Mouse (Mus musculus) kidney, postnatal 0 days (tissue): ENCODE results near the gene Ppp1r37. TPM values are rescaled to one million over a fixed set of nuclear protein-coding genes. Genes with fewer than 3 reads are reported as not detected.

Source experiments
- ATAC-seq: fragments of 200-750 bp; cut with Nextera tagmentation; replicated peaks from 2 replicates; pipeline ENCODE4 v1.8.0; 2017; ENCODE audit warnings: low read depth, moderate number of reproducible peaks, moderate TSS enrichment, moderate library complexity; ENCODE audit not compliant: low FRiP score
- DNase-seq: peaks from one replicate; pipeline ENCODE4 v3.0.0-alpha.2; 2016; ENCODE audit warnings: low spot score
- H3K27ac ChIP-seq: fragments of 300-500 bp; sonication (generic); 2 replicates; pipeline ENCODE4 v1.5.1; 2014; ENCODE audit warnings: mild to moderate bottlenecking
- H3K27me3 ChIP-seq: fragments of 300-500 bp; sonication (generic); 2 replicates; pipeline ENCODE4 v1.6.1; 2014; ENCODE audit warnings: low read length, mixed read lengths; ENCODE audit not compliant: insufficient read depth
- H3K36me3 ChIP-seq: fragments of 300-500 bp; sonication (generic); 2 replicates; pipeline ENCODE4 v1.6.1; 2014; ENCODE audit warnings: low read length, mixed read lengths; ENCODE audit not compliant: insufficient read depth
- H3K4me1 ChIP-seq: fragments of 300-500 bp; sonication (generic); replicated peaks from 2 replicates; pipeline ENCODE4 v1.6.1; 2014; ENCODE audit warnings: antibody characterized with exemption, low read length, mixed read lengths; ENCODE audit not compliant: insufficient read depth
- H3K4me2 ChIP-seq: fragments of 300-500 bp; sonication (generic); 2 replicates; pipeline ENCODE4 v1.6.1; 2014; ENCODE audit warnings: mild to moderate bottlenecking, low read length, moderate library complexity, mixed read lengths
- H3K4me3 ChIP-seq: fragments of 300-500 bp; sonication (generic); replicated peaks from 2 replicates; pipeline ENCODE4 v1.5.1; 2014; ENCODE audit warnings: low read depth, low read length
- H3K9ac ChIP-seq: fragments of 300-500 bp; sonication (generic); 2 replicates; pipeline ENCODE4 v1.6.1; 2014; ENCODE audit warnings: low read depth, low read length
- H3K9me3 ChIP-seq: fragments of 300-500 bp; sonication (generic); replicated peaks from 2 replicates; pipeline ENCODE4 v1.6.1; 2016; ENCODE audit warnings: low read length, inconsistent platforms, mixed read lengths
- CTCF ChIP-seq: IDR thresholded peaks from 2 replicates; pipeline ENCODE4 v1.5.1; 2016; ENCODE audit warnings: antibody characterized with exemption, low read depth, mild to moderate bottlenecking, moderate library complexity
- WGBS: fragments of 180-500 bp; shearing (Covaris S2); extraction: QIAGEN DNeasy Blood & Tissue Kit; methylation state at CpG from one replicate; pipeline ENCODE4 v1.1.7; 2014; 5-methylcytosine and 5-hydroxymethylcytosine counted together
- polyA plus RNA-seq: library from polyadenylated mRNA; unstranded; fragments of >200 nt; fragmentation: Nextera tagmentation; extraction: Ambion mirVana; gene quantifications from 2 replicates; pipeline ENCODE4 v1.2.1, GENCODE M21; 2015

Gene Ppp1r37
- polyA plus RNA-seq, 1 experiment from 2014 or later = 17.1 TPM

DNA sequence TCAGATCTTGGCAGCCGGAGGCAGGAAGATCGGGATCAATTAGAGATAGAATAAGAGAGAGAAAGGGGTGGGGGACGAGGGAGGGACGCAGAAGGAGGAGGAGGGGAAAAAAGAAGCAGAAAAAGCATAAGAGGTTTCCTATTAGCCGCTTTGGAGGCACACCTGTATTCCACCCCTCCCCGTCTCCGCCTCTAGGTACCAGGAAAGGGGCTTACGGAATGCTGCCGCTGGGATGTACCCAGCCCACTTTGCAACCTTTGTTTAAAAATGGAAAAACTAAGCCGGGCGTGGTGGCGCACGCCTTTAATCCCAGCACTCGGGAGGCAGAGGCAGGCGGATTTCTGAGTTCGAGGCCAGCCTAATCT, 10.9 kb upstream of the Ppp1r37 start:
- Histone ChIP-seq H3K9me3 (no peaks in the 10 kb centered on the region), H3K4me2 (peak overlapping the region; percentile 71), H3K4me3 (peak overlapping the region; percentile 71), H3K9ac (peak overlapping the region; percentile 84), H3K27ac (peak overlapping the region; percentile 92), H3K4me1 (peaks cover 16% of the 10 kb centered on the region), H3K36me3 (peaks cover 13% of the 10 kb centered on the region; the same call in 1 of the 2 replicates), H3K27me3 (peaks cover 13% of the 10 kb centered on the region; the same call in 1 of the 2 replicates)
- WGBS = 24% methylated on average over 16 of the region's 16 CpGs
- no peak for ATAC-seq
- no peak for TF ChIP-seq CTCF
- no peak for DNase-seq

DNA sequence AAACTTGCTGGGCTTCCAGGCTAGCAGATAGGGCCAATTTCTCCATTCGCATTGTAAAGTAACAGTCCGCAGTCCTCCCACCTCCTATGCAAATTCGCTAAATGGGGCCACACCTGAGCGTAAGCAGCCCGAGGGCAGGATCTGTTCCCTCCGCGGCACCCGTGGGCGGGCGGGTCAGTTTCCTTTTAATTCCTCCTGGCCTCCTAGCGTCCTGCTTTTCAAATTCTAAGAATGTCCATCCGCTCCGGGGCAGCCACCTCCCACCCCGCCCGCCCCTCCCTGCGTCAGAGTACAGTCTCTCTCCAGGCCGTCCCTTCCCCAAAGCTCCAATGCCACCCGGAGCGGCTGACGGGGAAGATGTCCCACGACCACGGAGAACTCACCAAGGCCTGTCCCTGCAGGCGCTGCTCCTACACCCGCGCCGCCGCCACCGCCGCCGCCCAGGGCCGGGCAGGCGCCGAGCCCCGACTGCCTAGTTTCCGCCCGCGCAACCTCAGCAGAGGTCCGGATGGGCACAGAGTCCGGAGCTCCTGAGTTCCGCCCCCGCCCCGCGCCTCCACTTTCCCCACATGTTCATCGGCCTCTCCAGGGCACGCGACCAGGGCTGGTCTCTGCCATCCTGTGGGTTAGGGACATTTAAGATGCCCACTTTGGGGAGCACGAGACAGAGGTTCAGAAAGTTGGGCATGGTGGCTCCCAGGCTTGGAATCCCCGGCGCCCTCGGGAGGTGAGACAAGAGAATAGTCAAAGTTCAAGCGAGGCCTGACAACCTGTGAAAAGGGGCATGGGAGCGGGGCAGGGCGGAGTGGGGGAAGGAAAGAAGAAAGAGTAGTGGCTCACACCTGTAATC, 10.3 kb upstream of the Ppp1r37 start:
- under 1% methylated on average over 53 of the region's 53 CpGs for WGBS
- ATAC-seq (peak; percentile 85), DNase-seq (peak; percentile 81)
- peak overlapping the region; percentile 92 for H3K27ac ChIP-seq
- peaks cover 16% of the 10 kb centered on the region for H3K4me1 ChIP-seq
- H3K4me2 ChIP-seq = peak overlapping the region; percentile 71
- H3K27me3 ChIP-seq = peaks cover 13% of the 10 kb centered on the region; the same call in 1 of the 2 replicates
- peak overlapping the region; percentile 71 for H3K4me3 ChIP-seq
- TF ChIP-seq CTCF = no peak
- peak overlapping the region; percentile 84 for H3K9ac ChIP-seq
- peaks cover 13% of the 10 kb centered on the region; the same call in 1 of the 2 replicates for H3K36me3 ChIP-seq
- no peaks in the 10 kb centered on the region for H3K9me3 ChIP-seq

DNA sequence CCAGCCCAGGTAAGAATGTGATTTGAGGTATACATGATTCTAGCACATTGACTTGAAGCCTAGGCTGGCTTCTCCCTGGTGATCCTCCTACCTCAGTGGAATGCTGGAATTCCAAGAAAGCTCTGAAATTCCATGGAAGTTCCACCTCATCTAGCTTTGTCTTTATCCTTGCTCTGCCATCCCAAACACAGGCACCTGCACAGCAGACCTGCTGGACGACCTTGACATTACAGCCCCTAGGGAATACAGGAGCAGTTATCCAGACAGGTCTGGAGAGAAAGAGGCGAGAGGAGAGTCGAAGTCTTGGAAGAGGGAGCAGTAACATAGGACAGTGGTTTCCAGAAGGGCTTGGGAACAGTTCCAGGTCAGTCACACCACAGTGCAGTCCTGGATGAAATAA, 6.8 kb upstream of the Ppp1r37 start:
- 79% methylated on average over 3 of the region's 3 CpGs for WGBS
- Histone ChIP-seq H3K27ac (no peak overlapping the region), H3K36me3 (peaks cover 27% of the 10 kb centered on the region; the same call in 1 of the 2 replicates), H3K4me2 (no peak overlapping the region), H3K4me1 (peaks cover 9% of the 10 kb centered on the region), H3K27me3 (no peaks in the 10 kb centered on the region), H3K9ac (no peak overlapping the region), H3K9me3 (no peaks in the 10 kb centered on the region), H3K4me3 (no peak overlapping the region)
- no peak for DNase-seq
- no peak for TF ChIP-seq CTCF
- no peak for ATAC-seq

DNA sequence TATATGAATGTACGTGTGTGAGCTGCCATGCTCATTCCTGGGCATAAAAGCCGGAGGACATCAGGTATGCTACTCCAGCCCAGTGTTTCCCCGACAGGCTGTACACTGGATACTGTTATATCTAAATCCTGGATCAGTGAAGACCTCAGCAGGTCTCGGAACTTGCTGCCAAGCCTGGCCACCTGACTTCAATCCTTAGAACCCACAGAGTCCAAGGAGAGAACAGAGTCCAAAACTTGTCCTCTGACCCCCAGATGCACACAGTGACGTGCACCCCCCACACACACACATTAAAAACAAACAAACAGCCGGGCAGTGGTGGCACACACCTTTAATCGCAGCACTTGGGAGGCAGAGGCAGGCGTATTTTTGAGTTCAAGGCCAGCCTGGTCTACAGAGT, 4.5 kb upstream of the Ppp1r37 start:
- 86% methylated on average over 8 of the region's 8 CpGs for WGBS
- no peak for TF ChIP-seq CTCF
- Histone ChIP-seq H3K4me2 (no peak overlapping the region), H3K27me3 (no peaks in the 10 kb centered on the region), H3K4me3 (no peak overlapping the region), H3K9ac (no peak overlapping the region), H3K36me3 (peaks cover 32% of the 10 kb centered on the region; the same call in 1 of the 2 replicates), H3K27ac (no peak overlapping the region), H3K9me3 (no peaks in the 10 kb centered on the region), H3K4me1 (peaks cover 8% of the 10 kb centered on the region)
- ATAC-seq (peak; percentile 30; the same call in 1 of the 2 replicates), DNase-seq (no peak)

DNA sequence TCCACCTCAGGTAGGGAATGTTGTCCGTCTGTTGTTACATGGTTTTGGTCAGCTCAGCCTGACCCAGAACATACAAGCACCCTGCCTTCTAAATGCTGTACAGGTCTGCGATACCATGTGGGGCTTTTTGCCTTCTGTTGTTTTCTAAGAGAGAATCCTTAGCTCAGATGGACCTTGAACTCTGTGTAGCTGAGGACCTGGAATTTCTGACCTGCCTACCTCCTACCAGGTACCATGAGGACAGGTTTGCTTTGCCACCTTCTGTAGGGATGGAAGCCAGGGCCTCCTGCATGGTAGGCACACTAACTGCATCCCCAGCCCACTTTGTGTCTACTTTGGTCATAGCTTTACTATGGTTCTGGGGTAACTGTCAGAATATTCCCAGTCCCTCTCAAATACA, 2.9 kb upstream of the Ppp1r37 start:
- 87% methylated on average over 2 of the region's 2 CpGs for WGBS
- no peak for DNase-seq

DNA sequence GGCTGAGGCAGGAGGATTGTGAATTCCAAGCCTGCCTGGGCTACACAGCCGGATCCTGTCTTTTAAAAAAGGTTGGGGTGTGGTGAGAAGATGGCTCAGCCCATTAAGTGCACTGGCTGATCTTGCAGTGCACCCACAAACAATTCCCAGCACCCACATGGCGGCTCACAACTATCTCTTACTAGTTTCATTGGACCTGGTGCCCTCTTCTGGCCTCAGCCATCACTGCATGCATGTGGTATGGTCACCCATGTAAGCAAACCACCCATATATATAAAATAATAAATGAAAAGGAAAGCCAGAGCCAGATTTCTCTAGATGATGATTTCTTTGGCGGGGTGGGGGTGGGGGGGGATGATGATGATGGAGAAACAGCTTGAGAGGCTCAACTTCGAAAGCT, 1.6 kb upstream of the Ppp1r37 start:
- 94% methylated on average over 4 of the region's 4 CpGs for WGBS
- peak; percentile 39; the same call in 1 of the 2 replicates for TF ChIP-seq CTCF
- Histone ChIP-seq H3K27me3 (no peaks in the 10 kb centered on the region), H3K27ac (no peak overlapping the region), H3K4me3 (no peak overlapping the region), H3K36me3 (peaks cover 24% of the 10 kb centered on the region; the same call in 1 of the 2 replicates), H3K4me1 (peaks cover 16% of the 10 kb centered on the region), H3K9ac (no peak overlapping the region), H3K4me2 (no peak overlapping the region), H3K9me3 (no peaks in the 10 kb centered on the region)
- no peak for ATAC-seq
- no peak for DNase-seq

More for the DNA sequence above, 2.9 kb upstream of the Ppp1r37 start:
- peaks cover 32% of the 10 kb centered on the region; the same call in 1 of the 2 replicates for H3K36me3 ChIP-seq
- H3K4me2 ChIP-seq = no peak overlapping the region
- no peaks in the 10 kb centered on the region for H3K27me3 ChIP-seq
- no peaks in the 10 kb centered on the region for H3K9me3 ChIP-seq
- ATAC-seq = no peak
- no peak overlapping the region for H3K9ac ChIP-seq
- no peak for TF ChIP-seq CTCF
- H3K27ac ChIP-seq = no peak overlapping the region
- H3K4me3 ChIP-seq = no peak overlapping the region
- H3K4me1 ChIP-seq = peaks cover 4% of the 10 kb centered on the region; the same call in 1 of the 2 replicates
